Mouse (Mus musculus) forebrain, embryonic 15.5 days (tissue): ENCODE data around the gene Kalrn. TPM values are rescaled to one million over a fixed set of nuclear protein-coding genes. Genes with fewer than 3 reads are reported as not detected.

Source experiments
- ATAC-seq: fragments of 200-750 bp; cut with Nextera tagmentation; replicated peaks from 2 replicates; pipeline ENCODE4 v1.8.0; 2017; ENCODE audit warnings: mild to moderate bottlenecking, moderate TSS enrichment, moderate library complexity
- H3K27ac ChIP-seq: fragments of 300-500 bp; sonication (generic); replicated peaks from 2 replicates; pipeline ENCODE4 v1.5.1; 2015; ENCODE audit warnings: mild to moderate bottlenecking, inconsistent platforms
- H3K27me3 ChIP-seq: fragments of 300-500 bp; sonication (generic); 2 replicates; pipeline ENCODE4 v1.6.1; 2015; ENCODE audit warnings: inconsistent platforms
- H3K36me3 ChIP-seq: fragments of 300-500 bp; sonication (generic); 2 replicates; pipeline ENCODE4 v1.6.1; 2015; ENCODE audit warnings: mild to moderate bottlenecking, inconsistent platforms
- H3K4me1 ChIP-seq: fragments of 300-500 bp; sonication (generic); 2 replicates; pipeline ENCODE4 v1.6.1; 2015; ENCODE audit warnings: inconsistent platforms
- H3K4me2 ChIP-seq: fragments of 300-500 bp; sonication (generic); replicated peaks from 2 replicates; pipeline ENCODE4 v1.6.1; 2015; ENCODE audit warnings: mild to moderate bottlenecking, inconsistent platforms
- H3K4me3 ChIP-seq: fragments of 300-500 bp; sonication (generic); 2 replicates; pipeline ENCODE4 v1.5.1; 2015; ENCODE audit warnings: mild to moderate bottlenecking, inconsistent platforms
- H3K9ac ChIP-seq: fragments of 300-500 bp; sonication (generic); replicated peaks from 2 replicates; pipeline ENCODE4 v1.6.1; 2015; ENCODE audit warnings: mild to moderate bottlenecking, inconsistent platforms
- H3K9me3 ChIP-seq: fragments of 300-500 bp; sonication (generic); 2 replicates; pipeline ENCODE4 v1.6.1; 2016; ENCODE audit warnings: inconsistent platforms
- WGBS: fragments of 180-500 bp; shearing (Covaris S2); methylation state at CpG from one replicate; pipeline ENCODE4 v1.1.7; 2015; ENCODE audit warnings: mixed read lengths; 5-methylcytosine and 5-hydroxymethylcytosine counted together
- polyA plus RNA-seq: library from polyadenylated mRNA; unstranded; fragments of >200 nt; fragmentation: Nextera tagmentation; extraction: Ambion mirVana; gene quantifications from 2 replicates; pipeline ENCODE4 v1.2.1, GENCODE M21; 2015

Kalrn gene
- polyA plus RNA-seq, 1 experiment from 2014 or later: 36.4 TPM

GRCm38 (mm10) chr16:34521061-34521460 lies 52.3 kb downstream of the Kalrn start:
- WGBS: 8% methylated on average over 5 of the region's 5 CpGs
- no peak overlapping the region for H3K4me3 ChIP-seq
- no peaks in the 10 kb centered on the region for H3K27me3 ChIP-seq
- no peaks in the 10 kb centered on the region for H3K36me3 ChIP-seq
- no peak overlapping the region for H3K4me2 ChIP-seq
- peak overlapping the region; percentile 77 for H3K27ac ChIP-seq
- no peaks in the 10 kb centered on the region for H3K9me3 ChIP-seq
- peaks cover 46% of the 10 kb centered on the region for H3K4me1 ChIP-seq
- no peak overlapping the region for H3K9ac ChIP-seq
- ATAC-seq: no peak; the same call in 1 of the 2 replicates

- Histone ChIP-seq H3K4me3 (no peak overlapping the region), H3K36me3 (no peaks in the 10 kb centered on the region), H3K27ac (peak overlapping the region; percentile 77), H3K4me1 (peaks cover 74% of the 10 kb centered on the region), H3K4me2 (no peak overlapping the region), H3K9ac (no peak overlapping the region), H3K9me3 (no peaks in the 10 kb centered on the region), H3K27me3 (no peaks in the 10 kb centered on the region)
- WGBS: 44% methylated on average over 12 of the region's 12 CpGs
- ATAC-seq: peak; percentile 55; the same call in 1 of the 2 replicates
Measured at GRCm38 (mm10) chr16:34516891-34517398, 56.4 kb downstream of the Kalrn start.

DNA sequence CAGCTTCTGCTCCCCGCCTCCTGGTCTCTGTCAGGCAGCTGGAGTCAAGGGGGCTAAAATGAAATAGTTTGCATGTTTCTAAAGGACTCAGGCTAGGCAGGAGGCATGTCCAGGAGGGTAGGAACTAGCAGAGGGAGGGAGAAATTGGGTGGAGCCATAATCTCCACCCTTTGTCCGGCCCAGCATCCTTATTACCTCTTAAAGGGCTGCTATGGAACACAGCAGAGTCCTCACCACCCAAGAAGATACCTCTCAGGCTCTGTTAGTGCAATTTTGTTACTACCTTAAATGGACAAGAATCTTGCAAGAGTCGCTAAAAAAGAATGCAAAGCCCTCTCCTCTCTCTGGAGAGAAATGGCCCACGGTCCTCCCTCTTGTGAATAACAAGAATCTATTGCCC lies 57.8 kb downstream of the Kalrn start:
- no peak for ATAC-seq
- peaks cover 79% of the 10 kb centered on the region for H3K4me1 ChIP-seq
- 79% methylated on average over 4 of the region's 4 CpGs for whole genome bisulfite sequencing

DNA sequence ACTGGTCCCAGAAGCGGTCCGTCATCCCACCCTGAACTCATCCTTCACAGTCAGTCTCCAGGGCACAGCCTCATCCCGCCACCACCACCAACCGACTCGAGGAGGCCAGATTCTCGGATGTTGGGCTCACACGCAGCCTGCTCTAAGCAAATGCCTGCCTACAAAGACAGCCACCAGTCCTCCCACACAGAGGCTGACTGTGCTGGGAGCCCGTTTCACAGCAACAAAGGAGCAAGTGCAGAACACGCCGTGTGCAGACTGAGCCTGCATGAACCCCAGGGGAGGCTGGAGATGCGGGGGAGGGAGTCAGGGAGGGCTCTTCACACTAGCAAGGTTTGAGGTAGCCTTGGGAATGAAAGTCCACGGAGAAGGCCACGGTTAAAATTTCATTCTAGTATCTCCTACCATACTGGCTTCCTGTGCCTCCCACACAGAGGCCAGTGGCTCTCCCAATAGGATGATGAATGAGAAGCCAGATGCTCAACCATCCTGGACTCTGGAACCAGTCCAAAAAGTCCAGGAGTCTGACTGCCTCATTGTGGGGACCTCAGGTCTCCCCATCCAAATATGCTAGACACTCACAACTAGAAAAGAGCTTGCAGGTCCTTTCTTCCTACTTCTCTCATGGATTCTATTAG lies 59.3 kb downstream of the Kalrn start:
- Histone ChIP-seq H3K27me3 (no peaks in the 10 kb centered on the region), H3K36me3 (no peaks in the 10 kb centered on the region), H3K4me1 (peaks cover 84% of the 10 kb centered on the region), H3K9me3 (no peaks in the 10 kb centered on the region), H3K9ac (0 out of 2 replicates have a peak overlapping the region, but pooled peaks have one; percentile 2), H3K4me3 (no peak overlapping the region), H3K27ac (peak overlapping the region; percentile 53), H3K4me2 (peak overlapping the region; percentile 2; the same call in 1 of the 2 replicates)
- 44% methylated on average over 13 of the region's 13 CpGs for WGBS
- ATAC-seq: peak; percentile 39; the same call in 1 of the 2 replicates

More for the DNA sequence above, 57.8 kb downstream of the Kalrn start:
- Histone ChIP-seq H3K9ac (no peak overlapping the region), H3K9me3 (no peaks in the 10 kb centered on the region), H3K36me3 (no peaks in the 10 kb centered on the region), H3K4me2 (no peak overlapping the region), H3K4me3 (no peak overlapping the region), H3K27me3 (no peaks in the 10 kb centered on the region), H3K27ac (no peak overlapping the region)

GRCm38 (mm10) chr16:34512326-34512725 lies 61.0 kb downstream of the Kalrn start:
- H3K27me3 ChIP-seq: no peaks in the 10 kb centered on the region
- H3K4me3 ChIP-seq: no peak overlapping the region
- H3K36me3 ChIP-seq: no peaks in the 10 kb centered on the region
- peak overlapping the region; percentile 72 for H3K27ac ChIP-seq
- no peak for ATAC-seq
- no peak overlapping the region for H3K9ac ChIP-seq
- WGBS: 62% methylated on average over 4 of the region's 4 CpGs
- H3K9me3 ChIP-seq: no peaks in the 10 kb centered on the region
- H3K4me2 ChIP-seq: no peak overlapping the region
- peaks cover 72% of the 10 kb centered on the region for H3K4me1 ChIP-seq

- no peak overlapping the region for H3K4me2 ChIP-seq
- H3K9me3 ChIP-seq: no peaks in the 10 kb centered on the region
- WGBS: 88% methylated on average over 1 of the region's 1 CpGs
- H3K4me3 ChIP-seq: no peak overlapping the region
- ATAC-seq: no peak
- H3K36me3 ChIP-seq: no peaks in the 10 kb centered on the region
- peaks cover 32% of the 10 kb centered on the region for H3K4me1 ChIP-seq
- H3K27ac ChIP-seq: no peak overlapping the region
- no peak overlapping the region for H3K9ac ChIP-seq
- no peaks in the 10 kb centered on the region for H3K27me3 ChIP-seq
Measured at GRCm38 (mm10) chr16:34508125-34508524, 65.2 kb downstream of the Kalrn start.

- no peaks in the 10 kb centered on the region for H3K9me3 ChIP-seq
Measured at GRCm38 (mm10) chr16:34506048-34506447, 67.3 kb downstream of the Kalrn start.

GRCm38 (mm10) chr16:34504250-34504649 lies 69.1 kb downstream of the Kalrn start:
- H3K36me3 ChIP-seq: no peaks in the 10 kb centered on the region
- H3K27me3 ChIP-seq: no peaks in the 10 kb centered on the region
- no peak overlapping the region for H3K9ac ChIP-seq
- no peak overlapping the region for H3K4me2 ChIP-seq
- WGBS: 82% methylated on average over 10 of the region's 10 CpGs
- H3K4me3 ChIP-seq: no peak overlapping the region
- H3K4me1 ChIP-seq: 0 out of 2 replicates have a peak, but pooled peaks cover 3% of the 10 kb centered on the region
- ATAC-seq: no peak
- H3K9me3 ChIP-seq: no peaks in the 10 kb centered on the region
- H3K27ac ChIP-seq: no peak overlapping the region

More at GRCm38 (mm10) chr16:34506048-34506447, 67.3 kb downstream of the Kalrn start:
- Histone ChIP-seq H3K36me3 (no peaks in the 10 kb centered on the region), H3K4me1 (peaks cover 14% of the 10 kb centered on the region; the same call in 1 of the 2 replicates), H3K27me3 (no peaks in the 10 kb centered on the region), H3K4me3 (no peak overlapping the region), H3K4me2 (no peak overlapping the region), H3K9ac (no peak overlapping the region), H3K27ac (no peak overlapping the region)
- no peak for ATAC-seq
- WGBS: 89% methylated on average over 2 of the region's 2 CpGs

DNA sequence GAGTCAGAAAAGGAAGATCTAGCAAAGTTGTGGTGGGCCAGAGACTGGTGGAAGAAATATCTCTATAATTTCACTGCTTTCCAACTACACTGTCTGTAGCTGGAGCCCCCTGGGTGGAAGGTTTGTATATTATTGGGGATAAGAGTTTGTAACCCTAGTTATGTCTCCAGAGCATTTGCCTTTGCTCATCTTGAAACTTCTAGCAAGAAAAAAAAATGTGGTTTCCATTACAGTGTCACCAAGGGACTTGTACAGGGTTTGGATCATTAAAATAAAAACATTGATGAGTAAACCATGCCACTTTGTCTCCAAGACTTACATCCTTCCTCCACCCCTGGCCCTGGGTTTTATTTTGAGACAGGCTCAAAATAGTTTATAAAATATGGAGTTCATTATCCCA lies 71.2 kb downstream of the Kalrn start:
- 0 out of 2 replicates have a peak, but pooled peaks cover 3% of the 10 kb centered on the region for H3K9me3 ChIP-seq
- no peak overlapping the region for H3K4me2 ChIP-seq
- no peak for ATAC-seq
- H3K4me3 ChIP-seq: no peak overlapping the region
- H3K36me3 ChIP-seq: no peaks in the 10 kb centered on the region
- no peak overlapping the region for H3K9ac ChIP-seq
- no peak overlapping the region for H3K27ac ChIP-seq
- H3K4me1 ChIP-seq: no peaks in the 10 kb centered on the region
- no peaks in the 10 kb centered on the region for H3K27me3 ChIP-seq

DNA sequence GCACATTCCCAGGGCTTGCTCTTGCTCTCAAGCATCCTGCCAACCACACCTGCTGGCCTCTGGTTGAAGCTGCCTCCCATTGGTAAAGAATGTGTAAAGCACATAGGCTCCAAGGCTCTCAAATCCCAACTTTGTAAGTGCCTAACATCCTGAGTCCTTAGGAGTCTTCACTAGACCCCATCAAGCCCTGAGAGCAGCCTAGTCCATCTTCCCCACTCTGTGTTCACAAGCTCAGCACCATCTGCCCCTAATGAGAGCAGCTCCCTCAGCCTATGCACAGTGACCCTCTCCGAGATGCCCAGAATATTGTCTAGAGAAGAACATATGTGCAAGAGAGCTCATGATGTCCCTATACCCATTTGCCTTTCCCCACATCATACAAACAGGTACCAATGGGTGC lies 78.6 kb downstream of the Kalrn start:
- WGBS: 91% methylated on average over 1 of the region's 1 CpGs
- H3K4me1 ChIP-seq: peaks cover 21% of the 10 kb centered on the region
- H3K36me3 ChIP-seq: no peaks in the 10 kb centered on the region
- no peak overlapping the region for H3K27ac ChIP-seq
- no peak for ATAC-seq
- no peaks in the 10 kb centered on the region for H3K27me3 ChIP-seq
- no peak overlapping the region for H3K4me2 ChIP-seq
- no peak overlapping the region for H3K9ac ChIP-seq
- H3K4me3 ChIP-seq: no peak overlapping the region
- 0 out of 2 replicates have a peak, but pooled peaks cover 3% of the 10 kb centered on the region for H3K9me3 ChIP-seq

DNA sequence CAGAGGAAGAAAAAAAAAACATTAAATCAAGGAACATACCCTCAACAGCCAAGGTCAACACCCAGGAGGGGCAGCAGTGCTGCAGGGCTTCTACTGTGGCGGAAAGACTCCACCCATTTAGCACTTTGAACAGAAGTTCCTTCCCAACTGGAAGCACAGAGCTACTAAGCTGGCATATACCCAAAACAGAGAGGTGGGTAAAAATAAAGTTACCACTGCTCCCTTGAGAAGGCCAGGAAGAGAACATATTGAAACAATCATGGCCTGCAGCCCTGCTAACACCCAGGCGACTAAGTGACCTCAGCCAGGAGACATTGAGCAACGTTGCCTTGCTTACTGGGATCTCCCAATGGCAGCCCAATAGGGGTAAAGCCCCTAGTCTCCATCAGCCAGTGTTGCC lies 79.4 kb downstream of the Kalrn start:
- Histone ChIP-seq H3K4me2 (no peak overlapping the region), H3K36me3 (no peaks in the 10 kb centered on the region), H3K9me3 (0 out of 2 replicates have a peak, but pooled peaks cover 3% of the 10 kb centered on the region), H3K9ac (no peak overlapping the region), H3K27ac (no peak overlapping the region), H3K4me1 (peaks cover 22% of the 10 kb centered on the region), H3K27me3 (no peaks in the 10 kb centered on the region), H3K4me3 (no peak overlapping the region)
- ATAC-seq: no peak
- WGBS: 78% methylated on average over 3 of the region's 3 CpGs

GRCm38 (mm10) chr16:34491225-34491624 lies 82.1 kb downstream of the Kalrn start:
- H3K27me3 ChIP-seq: no peaks in the 10 kb centered on the region
- no peak overlapping the region for H3K9ac ChIP-seq
- H3K4me2 ChIP-seq: no peak overlapping the region
- peaks cover 27% of the 10 kb centered on the region for H3K4me1 ChIP-seq
- H3K4me3 ChIP-seq: no peak overlapping the region
- no peak overlapping the region for H3K27ac ChIP-seq
- no peaks in the 10 kb centered on the region for H3K9me3 ChIP-seq
- 59% methylated on average over 8 of the region's 8 CpGs for WGBS
- ATAC-seq: no peak
- H3K36me3 ChIP-seq: no peaks in the 10 kb centered on the region
